Mouse (Mus musculus): ENCODE data around the gene Olfr522. TPM values are rescaled to one million over a fixed set of nuclear protein-coding genes. Genes with fewer than 3 reads are reported as not detected.

Olfr522 gene
- not detected in 2 replicates for polyA plus RNA-seq (2015; fragmentation: Nextera tagmentation; extraction: Ambion mirVana)

DNA sequence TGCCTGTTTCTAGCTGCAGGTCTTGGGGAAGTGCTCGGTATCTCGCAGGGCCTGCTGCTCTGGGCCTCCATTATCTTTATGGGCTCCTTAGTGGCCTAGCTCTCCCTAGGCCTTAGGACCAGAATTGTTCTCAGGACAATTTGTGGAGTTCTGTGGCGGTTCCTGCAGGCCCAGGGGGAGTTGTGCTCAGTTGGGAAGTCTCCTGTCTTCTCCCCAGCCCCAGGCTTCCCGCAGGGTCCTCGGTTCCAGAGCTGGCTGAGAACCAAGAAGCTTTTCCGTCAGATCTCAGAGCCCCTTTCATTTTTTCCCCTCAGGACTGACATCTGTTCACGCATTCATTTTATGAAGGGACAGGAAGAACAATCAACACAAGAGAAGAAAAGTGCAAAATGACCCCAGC, at the start of gene Olfr522:
TSS of gene Olfr522 (minus strand) at position 101 of the 400 bp plus-strand sequence.
- H3K27me3 ChIP-seq (ENCODE audit: control insufficient read depth, insufficient read depth, low read depth, low read length) = no peaks in the 10 kb centered on the region
- no peaks in the 10 kb centered on the region for H3K36me3 ChIP-seq (ENCODE audit: control insufficient read depth, insufficient read depth, low read length)
- H3K27ac ChIP-seq (ENCODE audit: low read length) = no peak within 1 kb of the TSS
- H3K9ac ChIP-seq (ENCODE audit: low read depth, low read length) = no peak within 1 kb of the TSS
- no peaks in the 10 kb centered on the region for H3K9me3 ChIP-seq (replicated peaks; ENCODE audit: control insufficient read depth, low read length, poor library complexity, severe bottlenecking)
- H3K4me1 ChIP-seq (ENCODE audit: control insufficient read depth, insufficient read depth, low read length) = no peaks in the 10 kb centered on the region
- no peak for ATAC-seq
- H3K4me2 ChIP-seq (ENCODE audit: low read length) = no peak within 1 kb of the TSS
- no peak within 1 kb of the TSS for H3K4me3 ChIP-seq (ENCODE audit: low read depth, low read length)
- WGBS = 75% methylated on average over 7 of the region's 7 CpGs

DNA sequence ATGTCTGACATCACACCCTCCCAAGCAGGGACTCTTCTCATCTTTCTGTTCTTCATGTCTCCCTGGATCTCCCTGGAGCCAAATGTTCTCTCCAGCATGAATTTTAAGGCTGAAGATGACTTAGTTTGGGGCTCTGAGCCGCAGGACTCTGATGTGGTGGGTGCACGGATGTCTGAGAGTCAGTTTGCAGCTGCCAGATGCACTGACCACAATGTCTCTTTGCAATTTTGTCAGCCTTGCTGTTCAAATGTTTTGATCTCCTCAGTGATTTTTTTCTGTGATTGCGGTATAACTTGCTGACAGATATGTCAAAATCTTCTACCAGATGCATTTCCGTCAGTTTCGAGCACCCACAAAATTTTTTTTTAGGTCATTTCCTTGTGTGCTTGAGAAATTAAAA, 49.3 kb upstream of the Olfr522 start:
- no peak overlapping the region for H3K9ac ChIP-seq (ENCODE audit: low read depth, low read length)
- 82% methylated on average over 5 of the region's 5 CpGs for WGBS

GRCm38 (mm10) chr7:140208677-140209076, 44.1 kb upstream of the Olfr522 start:
- ATAC-seq = no peak
- no peak overlapping the region for H3K9ac ChIP-seq (ENCODE audit: low read depth, low read length)
- H3K4me1 ChIP-seq (ENCODE audit: control insufficient read depth, insufficient read depth, low read length) = no peaks in the 10 kb centered on the region
- no peak overlapping the region for H3K4me2 ChIP-seq (ENCODE audit: low read length)
- H3K36me3 ChIP-seq (ENCODE audit: control insufficient read depth, insufficient read depth, low read length) = no peaks in the 10 kb centered on the region
- no peaks in the 10 kb centered on the region for H3K27me3 ChIP-seq (ENCODE audit: control insufficient read depth, insufficient read depth, low read depth, low read length)
- H3K9me3 ChIP-seq (replicated peaks; ENCODE audit: control insufficient read depth, low read length, poor library complexity, severe bottlenecking) = no peaks in the 10 kb centered on the region
- H3K27ac ChIP-seq (ENCODE audit: low read length) = no peak overlapping the region
- 82% methylated on average over 3 of the region's 3 CpGs for WGBS
- no peak overlapping the region for H3K4me3 ChIP-seq (ENCODE audit: low read depth, low read length)

More for the DNA sequence above, 49.3 kb upstream of the Olfr522 start:
- no peak overlapping the region for H3K27ac ChIP-seq (ENCODE audit: low read length)
- no peaks in the 10 kb centered on the region for H3K4me1 ChIP-seq (ENCODE audit: control insufficient read depth, insufficient read depth, low read length)
- no peaks in the 10 kb centered on the region for H3K27me3 ChIP-seq (ENCODE audit: control insufficient read depth, insufficient read depth, low read depth, low read length)
- H3K4me2 ChIP-seq (ENCODE audit: low read length) = no peak overlapping the region
- H3K9me3 ChIP-seq (replicated peaks; ENCODE audit: control insufficient read depth, low read length, poor library complexity, severe bottlenecking) = no peaks in the 10 kb centered on the region
- ATAC-seq = no peak
- H3K36me3 ChIP-seq (ENCODE audit: control insufficient read depth, insufficient read depth, low read length) = no peaks in the 10 kb centered on the region
- no peak overlapping the region for H3K4me3 ChIP-seq (ENCODE audit: low read depth, low read length)

DNA sequence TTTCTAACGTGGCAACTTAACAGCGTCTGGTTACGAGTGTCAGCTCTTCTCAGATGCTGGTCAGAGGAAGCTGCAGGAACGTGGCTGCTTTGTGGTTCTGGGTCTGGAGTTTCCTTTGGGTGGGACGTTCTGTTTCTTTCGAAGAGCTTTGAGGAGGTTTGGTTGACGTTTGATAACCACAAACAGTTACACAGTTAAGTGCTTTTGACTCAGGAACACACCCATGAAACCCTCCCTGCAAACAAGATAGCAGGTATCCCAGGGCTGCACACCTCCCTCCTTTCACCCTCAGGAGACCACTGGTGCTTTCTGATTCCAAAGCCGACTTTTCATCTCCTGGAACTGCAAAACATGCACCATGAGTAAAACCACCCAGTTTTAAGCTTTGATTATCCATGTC, 43.6 kb upstream of the Olfr522 start:
- ATAC-seq = no peak
- no peaks in the 10 kb centered on the region for H3K27me3 ChIP-seq (ENCODE audit: control insufficient read depth, insufficient read depth, low read depth, low read length)
- WGBS = 79% methylated on average over 8 of the region's 8 CpGs
- H3K4me2 ChIP-seq (ENCODE audit: low read length) = no peak overlapping the region
- H3K36me3 ChIP-seq (ENCODE audit: control insufficient read depth, insufficient read depth, low read length) = no peaks in the 10 kb centered on the region
- no peak overlapping the region for H3K27ac ChIP-seq (ENCODE audit: low read length)
- H3K4me1 ChIP-seq (ENCODE audit: control insufficient read depth, insufficient read depth, low read length) = no peaks in the 10 kb centered on the region
- H3K9me3 ChIP-seq (replicated peaks; ENCODE audit: control insufficient read depth, low read length, poor library complexity, severe bottlenecking) = no peaks in the 10 kb centered on the region
- no peak overlapping the region for H3K9ac ChIP-seq (ENCODE audit: low read depth, low read length)
- H3K4me3 ChIP-seq (ENCODE audit: low read depth, low read length) = no peak overlapping the region

DNA sequence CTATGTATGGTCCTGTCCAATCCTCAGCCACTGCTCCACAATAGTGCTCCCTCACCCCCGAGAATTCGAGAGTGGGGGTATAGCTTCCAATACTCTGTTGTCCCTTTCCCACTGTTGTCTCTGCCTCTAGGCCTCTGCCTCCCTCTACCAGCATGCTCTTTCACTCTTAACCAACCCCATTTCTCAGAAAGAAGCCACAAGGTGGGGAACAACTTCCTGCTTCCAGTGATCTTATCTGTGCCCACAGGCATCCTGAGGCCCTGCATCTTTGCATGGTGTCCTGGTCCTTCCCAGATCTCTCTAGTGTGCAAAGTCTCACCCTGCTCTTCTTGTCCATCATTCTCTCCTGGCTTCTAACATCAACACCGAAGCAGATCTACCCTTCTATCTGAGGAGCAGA, 42.3 kb upstream of the Olfr522 start:
- WGBS = 95% methylated on average over 3 of the region's 3 CpGs
- no peaks in the 10 kb centered on the region for H3K9me3 ChIP-seq (replicated peaks; ENCODE audit: control insufficient read depth, low read length, poor library complexity, severe bottlenecking)

GRCm38 (mm10) chr7:140205864-140206263, 41.3 kb upstream of the Olfr522 start, which contains the start of gene Olfr524:
Olfr524 (minus strand) TSS chr7:140205964.
- Histone ChIP-seq H3K4me3 (ENCODE audit: low read depth, low read length) (no peak within 1 kb of the TSS), H3K9ac (ENCODE audit: low read depth, low read length) (no peak within 1 kb of the TSS), H3K4me2 (ENCODE audit: low read length) (no peak within 1 kb of the TSS), H3K27me3 (ENCODE audit: control insufficient read depth, insufficient read depth, low read depth, low read length) (no peaks in the 10 kb centered on the region), H3K27ac (ENCODE audit: low read length) (no peak within 1 kb of the TSS), H3K36me3 (ENCODE audit: control insufficient read depth, insufficient read depth, low read length) (no peaks in the 10 kb centered on the region), H3K9me3 (replicated peaks; ENCODE audit: control insufficient read depth, low read length, poor library complexity, severe bottlenecking) (no peaks in the 10 kb centered on the region), H3K4me1 (ENCODE audit: control insufficient read depth, insufficient read depth, low read length) (no peaks in the 10 kb centered on the region)
- no peak for ATAC-seq

More for the DNA sequence above, 42.3 kb upstream of the Olfr522 start:
- Histone ChIP-seq H3K4me1 (ENCODE audit: control insufficient read depth, insufficient read depth, low read length) (no peaks in the 10 kb centered on the region), H3K27me3 (ENCODE audit: control insufficient read depth, insufficient read depth, low read depth, low read length) (no peaks in the 10 kb centered on the region), H3K9ac (ENCODE audit: low read depth, low read length) (no peak overlapping the region), H3K27ac (ENCODE audit: low read length) (no peak overlapping the region), H3K4me2 (ENCODE audit: low read length) (no peak overlapping the region), H3K36me3 (ENCODE audit: control insufficient read depth, insufficient read depth, low read length) (no peaks in the 10 kb centered on the region), H3K4me3 (ENCODE audit: low read depth, low read length) (no peak overlapping the region)
- ATAC-seq = no peak

GRCm38 (mm10) chr7:140201090-140201489, 36.5 kb upstream of the Olfr522 start:
- H3K27me3 ChIP-seq (ENCODE audit: control insufficient read depth, insufficient read depth, low read depth, low read length) = no peaks in the 10 kb centered on the region
- H3K27ac ChIP-seq (ENCODE audit: low read length) = no peak overlapping the region
- H3K4me3 ChIP-seq (ENCODE audit: low read depth, low read length) = no peak overlapping the region
- H3K9me3 ChIP-seq (replicated peaks; ENCODE audit: control insufficient read depth, low read length, poor library complexity, severe bottlenecking) = no peaks in the 10 kb centered on the region
- no peaks in the 10 kb centered on the region for H3K4me1 ChIP-seq (ENCODE audit: control insufficient read depth, insufficient read depth, low read length)
- WGBS = 90% methylated on average over 4 of the region's 4 CpGs
- no peaks in the 10 kb centered on the region for H3K36me3 ChIP-seq (ENCODE audit: control insufficient read depth, insufficient read depth, low read length)
- no peak overlapping the region for H3K4me2 ChIP-seq (ENCODE audit: low read length)
- no peak overlapping the region for H3K9ac ChIP-seq (ENCODE audit: low read depth, low read length)
- ATAC-seq = no peak

DNA sequence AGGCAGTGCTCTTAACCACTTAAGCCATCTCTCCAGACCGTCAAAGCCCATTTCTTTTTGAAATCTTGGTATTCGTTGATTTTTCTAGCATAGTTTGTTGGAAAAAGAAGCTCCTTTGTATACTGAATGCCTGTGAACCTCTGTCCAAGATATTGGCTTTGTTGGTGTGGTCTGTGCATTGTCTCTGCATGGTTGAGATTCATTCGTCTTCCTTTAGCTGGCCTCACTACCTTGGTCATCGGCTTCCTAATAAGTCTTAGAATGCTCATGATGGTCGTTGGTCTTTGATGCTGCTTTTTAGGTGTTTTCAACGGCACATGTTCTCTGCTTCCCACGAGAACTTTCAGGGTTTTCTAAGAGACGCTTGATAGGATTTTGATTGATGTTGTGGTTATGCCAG, 31.4 kb upstream of the Olfr522 start:
- Histone ChIP-seq H3K4me1 (ENCODE audit: control insufficient read depth, insufficient read depth, low read length) (no peaks in the 10 kb centered on the region), H3K4me2 (ENCODE audit: low read length) (no peak overlapping the region), H3K36me3 (ENCODE audit: control insufficient read depth, insufficient read depth, low read length) (no peaks in the 10 kb centered on the region), H3K27me3 (ENCODE audit: control insufficient read depth, insufficient read depth, low read depth, low read length) (no peaks in the 10 kb centered on the region), H3K27ac (ENCODE audit: low read length) (no peak overlapping the region), H3K9me3 (replicated peaks; ENCODE audit: control insufficient read depth, low read length, poor library complexity, severe bottlenecking) (no peaks in the 10 kb centered on the region), H3K9ac (ENCODE audit: low read depth, low read length) (no peak overlapping the region), H3K4me3 (ENCODE audit: low read depth, low read length) (no peak overlapping the region)
- WGBS = 83% methylated on average over 8 of the region's 8 CpGs
- ATAC-seq = no peak

GRCm38 (mm10) chr7:140194031-140194430, 29.5 kb upstream of the Olfr522 start:
- 89% methylated on average over 4 of the region's 4 CpGs for WGBS

More at GRCm38 (mm10) chr7:140194031-140194430, 29.5 kb upstream of the Olfr522 start:
- H3K4me1 ChIP-seq (ENCODE audit: control insufficient read depth, insufficient read depth, low read length) = no peaks in the 10 kb centered on the region
- H3K9ac ChIP-seq (ENCODE audit: low read depth, low read length) = no peak overlapping the region
- no peaks in the 10 kb centered on the region for H3K9me3 ChIP-seq (replicated peaks; ENCODE audit: control insufficient read depth, low read length, poor library complexity, severe bottlenecking)
- no peak overlapping the region for H3K4me3 ChIP-seq (ENCODE audit: low read depth, low read length)
- H3K27me3 ChIP-seq (ENCODE audit: control insufficient read depth, insufficient read depth, low read depth, low read length) = no peaks in the 10 kb centered on the region
- H3K27ac ChIP-seq (ENCODE audit: low read length) = no peak overlapping the region
- ATAC-seq = no peak
- H3K36me3 ChIP-seq (ENCODE audit: control insufficient read depth, insufficient read depth, low read length) = no peaks in the 10 kb centered on the region
- H3K4me2 ChIP-seq (ENCODE audit: low read length) = no peak overlapping the region

All from midbrain, embryonic 16.5 days (tissue).